Mouse (Mus musculus) limb, embryonic 14.5 days (tissue): ENCODE results near the gene Thtpa. TPM values are rescaled to one million over a fixed set of nuclear protein-coding genes. Genes with fewer than 3 reads are reported as not detected.

ENCODE experiments used
- ATAC-seq: fragments of 200-750 bp; cut with Nextera tagmentation; 2 replicates; pipeline ENCODE4 v1.8.0; 2017; ENCODE audit warnings: low read depth, moderate number of reproducible peaks, moderate TSS enrichment; ENCODE audit not compliant: low FRiP score
- DNase-seq: peaks from one replicate; pipeline ENCODE4 v3.0.0-alpha.2; 2015; ENCODE audit warnings: low spot score
- H3K27ac ChIP-seq: fragments of 300-500 bp; sonication (generic); replicated peaks from 2 replicates; pipeline ENCODE4 v1.5.1; 2014; ENCODE audit warnings: low read depth, mild to moderate bottlenecking, low read length, moderate library complexity, mixed read lengths
- H3K27me3 ChIP-seq: fragments of 300-500 bp; sonication (generic); 2 replicates; pipeline ENCODE4 v1.6.1; 2014; ENCODE audit warnings: low read length, mixed read lengths; ENCODE audit not compliant: control insufficient read depth, insufficient read depth
- H3K36me3 ChIP-seq: fragments of 300-500 bp; sonication (generic); 2 replicates; pipeline ENCODE4 v1.6.1; 2014; ENCODE audit warnings: mild to moderate bottlenecking, low read length, moderate library complexity, mixed read lengths; ENCODE audit not compliant: control insufficient read depth, insufficient read depth
- H3K4me1 ChIP-seq: fragments of 300-500 bp; sonication (generic); 2 replicates; pipeline ENCODE4 v1.6.1; 2014; ENCODE audit warnings: antibody characterized with exemption, low read length, mixed read lengths; ENCODE audit not compliant: control insufficient read depth, insufficient read depth
- H3K4me2 ChIP-seq: fragments of 300-500 bp; sonication (generic); replicated peaks from 2 replicates; pipeline ENCODE4 v1.6.1; 2014; ENCODE audit warnings: low read depth, mild to moderate bottlenecking, low read length, moderate library complexity; ENCODE audit not compliant: severe bottlenecking
- H3K4me3 ChIP-seq: fragments of 300-500 bp; sonication (generic); replicated peaks from 2 replicates; pipeline ENCODE4 v1.5.1; 2014; ENCODE audit warnings: low read length
- H3K9ac ChIP-seq: fragments of 300-500 bp; sonication (generic); 2 replicates; pipeline ENCODE4 v1.6.1; 2014; ENCODE audit warnings: mild to moderate bottlenecking, low read depth, low read length, moderate library complexity; ENCODE audit not compliant: severe bottlenecking
- H3K9me3 ChIP-seq: fragments of 300-500 bp; sonication (generic); 2 replicates; pipeline ENCODE4 v1.6.1; 2016; ENCODE audit warnings: low read length; ENCODE audit not compliant: control insufficient read depth
- POLR2A ChIP-seq: fragments of 200-500 bp; IDR thresholded peaks from 2 replicates; pipeline ENCODE4 v1.8.0; 2012; ENCODE audit warnings: inconsistent platforms, mild to moderate bottlenecking, moderate library complexity, borderline replicate concordance; ENCODE audit not compliant: insufficient read depth, insufficient read length; ENCODE audit errors: extremely low read depth
- whole genome bisulfite sequencing: fragments of 180-500 bp; shearing (Covaris S2); extraction: QIAGEN DNeasy Blood & Tissue Kit; methylation state at CpG from one replicate; pipeline ENCODE4 v1.1.7; 2014; 5-methylcytosine and 5-hydroxymethylcytosine counted together
- polyA plus RNA-seq, 2 experiments: library from polyadenylated mRNA; depleted of rRNA in 1 of 2; stranded (reverse) in 1 of 2; unstranded in 1 of 2; fragments of >200 nt; fragmentation: Nextera tagmentation in 1 of 2; extraction: Ambion mirVana in 1 of 2; gene quantifications; 2 replicates each; pipeline versions ENCODE4 v1.2.1 to v1.2.3; 2012 to 2014

Thtpa gene
- polyA plus RNA-seq, 2 experiments, result 11.9 to 19.9 TPM

DNA sequence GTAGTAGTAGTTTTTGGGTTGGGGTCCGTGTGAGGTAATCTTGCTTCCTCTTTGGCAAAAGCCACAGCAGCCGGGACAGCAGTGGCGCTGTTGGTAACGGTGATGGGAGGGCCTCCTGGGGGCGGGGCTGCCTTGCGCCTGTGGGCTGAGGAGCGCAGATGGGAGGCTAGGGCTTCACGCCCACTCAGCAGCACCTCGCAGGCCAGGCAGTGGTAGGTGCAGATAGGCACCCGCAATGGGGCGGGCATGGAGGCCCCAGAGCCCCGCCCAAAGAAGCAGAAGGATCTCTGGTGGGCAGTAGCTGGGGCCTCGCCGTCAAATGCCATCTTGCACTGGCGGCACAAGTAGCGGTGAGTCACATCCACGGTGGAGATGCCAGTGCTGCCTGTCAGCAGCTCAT, 32.0 kb upstream of the Thtpa start:
- H3K4me3 ChIP-seq, result peak overlapping the region; percentile 13; the same call in 1 of the 2 replicates
- no peak overlapping the region for H3K27ac ChIP-seq
- H3K4me2 ChIP-seq, result peak overlapping the region; percentile 39
- TF ChIP-seq POLR2A, result no peak
- 12% methylated on average over 17 of the region's 17 CpGs for WGBS
- peaks cover 17% of the 10 kb centered on the region for H3K36me3 ChIP-seq
- no peaks in the 10 kb centered on the region for H3K9me3 ChIP-seq
- no peaks in the 10 kb centered on the region for H3K27me3 ChIP-seq
- peak overlapping the region; percentile 40 for H3K9ac ChIP-seq
- H3K4me1 ChIP-seq, result peaks cover 18% of the 10 kb centered on the region
- 0 out of 2 replicates have a peak, but pooled peaks have one; percentile 50 for ATAC-seq
- peak; percentile 10 for DNase-seq

DNA sequence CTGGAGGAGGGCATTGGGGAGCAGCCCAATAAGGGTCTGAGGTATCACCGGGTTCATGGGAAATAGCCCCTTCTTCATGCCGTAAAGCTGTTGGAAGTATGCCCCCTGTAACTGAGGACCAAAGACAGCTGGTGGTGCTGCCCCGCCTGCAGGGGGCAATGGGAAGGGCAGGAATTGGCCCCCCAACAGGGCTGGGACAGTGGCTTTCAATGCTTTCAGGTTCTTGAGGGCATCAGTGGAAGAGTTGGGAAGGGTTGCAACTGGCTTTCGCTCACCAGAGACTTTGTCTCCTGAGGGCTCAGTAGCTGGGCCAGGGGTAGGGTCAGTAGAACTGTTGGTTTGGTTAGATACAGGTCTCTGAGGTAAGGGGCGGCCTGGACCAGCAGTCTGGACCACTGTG, 31.5 kb upstream of the Thtpa start:
- H3K27me3 ChIP-seq, result no peaks in the 10 kb centered on the region
- peaks cover 18% of the 10 kb centered on the region for H3K4me1 ChIP-seq
- H3K4me3 ChIP-seq, result no peak overlapping the region
- no peak for TF ChIP-seq POLR2A
- no peak for DNase-seq
- 77% methylated on average over 5 of the region's 5 CpGs for WGBS
- H3K4me2 ChIP-seq, result 0 out of 2 replicates have a peak overlapping the region, but pooled peaks have one; percentile 39
- no peak overlapping the region for H3K27ac ChIP-seq
- 0 out of 2 replicates have a peak overlapping the region, but pooled peaks have one; percentile 40 for H3K9ac ChIP-seq
- no peaks in the 10 kb centered on the region for H3K9me3 ChIP-seq
- H3K36me3 ChIP-seq, result peaks cover 18% of the 10 kb centered on the region
- no peak for ATAC-seq

GRCm38 (mm10) chr14:55063581-55064381, 30.8 kb upstream of the Thtpa start:
- no peaks in the 10 kb centered on the region for H3K27me3 ChIP-seq
- H3K4me2 ChIP-seq, result no peak overlapping the region
- no peak for ATAC-seq
- no peaks in the 10 kb centered on the region for H3K9me3 ChIP-seq
- no peak for TF ChIP-seq POLR2A
- no peak overlapping the region for H3K9ac ChIP-seq
- 87% methylated on average over 16 of the region's 22 CpGs for WGBS
- no peak overlapping the region for H3K27ac ChIP-seq
- no peak for DNase-seq
- peaks cover 18% of the 10 kb centered on the region for H3K4me1 ChIP-seq
- peaks cover 18% of the 10 kb centered on the region for H3K36me3 ChIP-seq
- no peak overlapping the region for H3K4me3 ChIP-seq

DNA sequence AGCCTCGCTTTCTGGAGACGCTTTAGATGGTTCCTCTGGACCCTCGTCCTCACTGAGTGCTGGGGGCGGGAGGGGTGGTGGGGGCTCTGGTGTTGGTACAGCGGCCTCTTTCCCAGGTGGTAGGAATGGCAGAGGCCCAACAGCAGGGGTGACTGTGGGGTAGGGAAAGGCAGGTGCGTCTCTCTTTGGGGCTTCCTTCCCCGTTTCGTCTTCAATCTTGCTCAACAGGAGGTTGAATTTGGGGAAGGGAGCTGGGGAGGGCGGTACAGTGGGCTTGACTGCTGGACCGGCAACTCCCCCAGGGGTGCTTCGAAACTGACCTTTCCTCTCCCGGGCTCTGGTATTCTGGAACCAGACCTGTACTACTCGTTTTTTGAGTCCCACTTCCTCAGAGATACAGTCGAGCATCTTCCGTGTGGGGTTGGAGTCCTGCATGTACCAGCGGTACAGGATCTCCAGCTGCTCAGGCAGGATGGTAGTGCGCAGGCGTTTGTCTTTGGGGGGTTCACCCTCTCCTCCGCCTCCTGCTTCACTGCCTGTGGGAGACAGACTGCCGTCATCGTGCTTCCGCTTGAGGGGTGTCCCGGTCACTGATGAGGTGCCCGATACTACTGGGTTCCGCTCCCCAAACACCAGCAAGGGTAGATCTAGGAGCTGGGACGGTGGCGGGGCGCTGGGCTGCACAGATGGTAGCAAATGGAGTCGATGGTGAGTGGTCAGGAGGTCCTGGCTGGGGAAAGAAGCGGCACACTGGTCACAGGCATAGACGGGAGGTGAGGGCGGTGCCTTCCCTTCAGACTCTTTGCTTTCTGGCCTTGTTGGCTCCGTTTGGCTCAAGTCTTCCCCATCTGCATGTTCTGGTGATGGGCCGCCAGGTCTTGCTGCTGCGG, 29.9 kb upstream of the Thtpa start:
- 71% methylated on average over 35 of the region's 35 CpGs for WGBS
- TF ChIP-seq POLR2A, result no peak
- H3K27ac ChIP-seq, result no peak overlapping the region
- no peaks in the 10 kb centered on the region for H3K9me3 ChIP-seq
- ATAC-seq, result no peak
- H3K9ac ChIP-seq, result no peak overlapping the region
- H3K36me3 ChIP-seq, result peaks cover 21% of the 10 kb centered on the region
- H3K4me2 ChIP-seq, result no peak overlapping the region
- no peak overlapping the region for H3K4me3 ChIP-seq
- H3K27me3 ChIP-seq, result no peaks in the 10 kb centered on the region
- no peak for DNase-seq
- H3K4me1 ChIP-seq, result peaks cover 18% of the 10 kb centered on the region

GRCm38 (mm10) chr14:55065391-55065790, 29.2 kb upstream of the Thtpa start:
- Histone ChIP-seq H3K4me3 (no peak overlapping the region), H3K36me3 (peaks cover 24% of the 10 kb centered on the region), H3K9me3 (no peaks in the 10 kb centered on the region), H3K4me2 (no peak overlapping the region), H3K27ac (no peak overlapping the region), H3K4me1 (peaks cover 18% of the 10 kb centered on the region), H3K9ac (no peak overlapping the region), H3K27me3 (no peaks in the 10 kb centered on the region)
- DNase-seq (no peak), ATAC-seq (no peak)
- no peak for TF ChIP-seq POLR2A
- 77% methylated on average over 13 of the region's 13 CpGs for WGBS
